Mouse (Mus musculus) forebrain, embryonic 13.5 days (tissue): Measurements from ENCODE around the gene Dot1l. TPM values are rescaled to one million over a fixed set of nuclear protein-coding genes. Genes with fewer than 3 reads are reported as not detected.

Experiments used
- ATAC-seq: fragments of 200-750 bp; cut with Nextera tagmentation; 2 replicates; pipeline ENCODE4 v1.8.0; 2017
- H3K27ac ChIP-seq: fragments of 300-500 bp; sonication (generic); 2 replicates; pipeline ENCODE4 v1.5.1; 2015; ENCODE audit warnings: inconsistent platforms, mild to moderate bottlenecking, moderate library complexity
- H3K27me3 ChIP-seq: fragments of 300-500 bp; sonication (generic); 2 replicates; pipeline ENCODE4 v1.6.1; 2015; ENCODE audit warnings: mild to moderate bottlenecking, inconsistent platforms
- H3K36me3 ChIP-seq: fragments of 300-500 bp; sonication (generic); 2 replicates; pipeline ENCODE4 v1.6.1; 2015; ENCODE audit warnings: mild to moderate bottlenecking, inconsistent platforms; ENCODE audit not compliant: poor library complexity, severe bottlenecking
- H3K4me1 ChIP-seq: fragments of 300-500 bp; sonication (generic); 2 replicates; pipeline ENCODE4 v1.6.1; 2015; ENCODE audit warnings: inconsistent platforms
- H3K4me2 ChIP-seq: fragments of 300-500 bp; sonication (generic); 2 replicates; pipeline ENCODE4 v1.6.1; 2015; ENCODE audit warnings: inconsistent platforms, mild to moderate bottlenecking, moderate library complexity
- H3K4me3 ChIP-seq: fragments of 300-500 bp; sonication (generic); 2 replicates; pipeline ENCODE4 v1.5.1; 2015; ENCODE audit warnings: mild to moderate bottlenecking, inconsistent platforms
- H3K9ac ChIP-seq: fragments of 300-500 bp; sonication (generic); 2 replicates; pipeline ENCODE4 v1.6.1; 2015; ENCODE audit warnings: mild to moderate bottlenecking, inconsistent platforms
- H3K9me3 ChIP-seq: fragments of 300-500 bp; sonication (generic); replicated peaks from 2 replicates; pipeline ENCODE4 v1.6.1; 2016; ENCODE audit warnings: inconsistent platforms
- WGBS: fragments of 180-500 bp; shearing (Covaris S2); methylation state at CpG from one replicate; pipeline ENCODE4 v1.1.7; 2015; 5-methylcytosine and 5-hydroxymethylcytosine counted together
- microRNA counts: library from miRNA; unstranded; fragments of <30 nt; microRNA quantifications from one replicate; lab custom pipeline; 2016
- microRNA-seq: library from miRNA; unstranded; fragments of <30 nt; microRNA quantifications from one replicate; pipeline ENCODE4, GENCODE M21; 2016
- polyA plus RNA-seq: library from polyadenylated mRNA; unstranded; fragments of >200 nt; fragmentation: Nextera tagmentation; extraction: Ambion mirVana; gene quantifications from 2 replicates; pipeline ENCODE4 v1.2.1, GENCODE M21; 2015

The Dot1l gene
- polyA plus RNA-seq, 1 experiment from 2014 or later: 19.9 TPM

GRCm38 (mm10) chr10:80843931-80844547 is 89.0 kb downstream of the Dot1l start, which contains the start of gene Lingo3:
Gene Lingo3 (minus strand): TSS chr10:80844039.
- WGBS: 5% methylated on average over 43 of the region's 51 CpGs
- H3K4me2 ChIP-seq: peak within 1 kb of the TSS; percentile 86
- H3K27ac ChIP-seq: no peak within 1 kb of the TSS
- peaks cover 15% of the 10 kb centered on the region for H3K4me1 ChIP-seq
- no peaks in the 10 kb centered on the region for H3K9me3 ChIP-seq
- H3K36me3 ChIP-seq: no peaks in the 10 kb centered on the region
- H3K9ac ChIP-seq: peak within 1 kb of the TSS; percentile 72
- peaks cover 41% of the 10 kb centered on the region for H3K27me3 ChIP-seq
- peak; percentile 59 for ATAC-seq
- H3K4me3 ChIP-seq: peak within 1 kb of the TSS; percentile 47

MicroRNAs encoded within 50 kb of the gene (microRNA counts, 519-probe panel; counts per million panel counts)
- 177 counts per million, percentile 53 among the panel's probes with 10 or more counts for microRNA mmu-miR-1982 (lab: Ali Mortazavi, UCI)

Small RNA genes within 50 kb of the gene (microRNA-seq; reads per million reads assigned to microRNA genes)
- gene Mir1982: 3.0 reads per million, percentile 4 among the genes with 10 or more reads in this experiment

Other genes starting within 250 kb of the Dot1l start
- 0.33 and 0.36 TPM in 2 replicates for gene Atp8b3, start 216.1 kb upstream of the Dot1l start, polyA plus RNA-seq
- gene Rexo1, start 193.6 kb upstream of the Dot1l start, polyA plus RNA-seq: 27.5 and 30.8 TPM in 2 replicates
- 6.6 and 7.5 TPM in 2 replicates for gene Klf16, start 177.9 kb upstream of the Dot1l start, polyA plus RNA-seq
- 72.3 and 74.9 TPM in 2 replicates for gene Abhd17a, start 164.9 kb upstream of the Dot1l start, polyA plus RNA-seq
- gene Scamp4, start 152.3 kb upstream of the Dot1l start, polyA plus RNA-seq: 56.7 and 69.6 TPM in 2 replicates
- 4.8 and 6.7 TPM in 2 replicates for gene Adat3, start 152.3 kb upstream of the Dot1l start, polyA plus RNA-seq
- 4.0 and 4.4 TPM in 2 replicates for gene Gm49322, start 149.2 kb upstream of the Dot1l start, polyA plus RNA-seq
- 55.0 and 73.2 TPM in 2 replicates for gene Csnk1g2, start 132.4 kb upstream of the Dot1l start, polyA plus RNA-seq
- 59.2 and 61.2 TPM in 2 replicates for gene Btbd2, start 98.1 kb upstream of the Dot1l start, polyA plus RNA-seq
- 52.3 and 55.1 TPM in 2 replicates for gene Mknk2, start 77.1 kb upstream of the Dot1l start, polyA plus RNA-seq
- 47.9 and 51.6 TPM in 2 replicates for gene Mob3a, start 53.2 kb upstream of the Dot1l start, polyA plus RNA-seq
- 24.5 and 26.3 TPM in 2 replicates for gene Izumo4, start 53.0 kb upstream of the Dot1l start, polyA plus RNA-seq
- 80.2 and 82.9 TPM in 2 replicates for gene Ap3d1, start 12.9 kb upstream of the Dot1l start, polyA plus RNA-seq
- 63.5 and 67.3 TPM in 2 replicates for gene Sf3a2, start 43.0 kb downstream of the Dot1l start, polyA plus RNA-seq
- 141 and 151 TPM in 2 replicates for gene Plekhj1, start 43.4 kb downstream of the Dot1l start, polyA plus RNA-seq
- 0.13 TPM in 1 of 2 replicates, not detected in the other for gene Amh, start 50.0 kb downstream of the Dot1l start, polyA plus RNA-seq
- gene Jsrp1, start 58.3 kb downstream of the Dot1l start, polyA plus RNA-seq: 0.26 TPM in 1 of 2 replicates, not detected in the other
- gene Oaz1, start 71.5 kb downstream of the Dot1l start, polyA plus RNA-seq: 1,581 and 1,699 TPM in 2 replicates
- gene Lingo3, start 88.8 kb downstream of the Dot1l start, polyA plus RNA-seq: 1.7 and 2.0 TPM in 2 replicates
- 291 and 325 TPM in 2 replicates for gene Lsm7, start 100.0 kb downstream of the Dot1l start, polyA plus RNA-seq
- gene Sppl2b, start 100.1 kb downstream of the Dot1l start, polyA plus RNA-seq: 40.1 and 45.3 TPM in 2 replicates
- 0.13 and 0.14 TPM in 2 replicates for gene Tmprss9, start 116.6 kb downstream of the Dot1l start, polyA plus RNA-seq
- gene Timm13, start 145.8 kb downstream of the Dot1l start, polyA plus RNA-seq: 356 and 364 TPM in 2 replicates
- 54.0 and 54.9 TPM in 2 replicates for gene Lmnb2, start 163.0 kb downstream of the Dot1l start, polyA plus RNA-seq
- 4.9 and 5.1 TPM in 2 replicates for gene Gadd45b, start 174.9 kb downstream of the Dot1l start, polyA plus RNA-seq